Mouse (Mus musculus) 3134 (cell line): Measurements from ENCODE around the gene Tmf1.

Source experiments
- DNase-seq: peaks from one replicate; pipeline ENCODE4 v3.0.0-alpha.2; 2011; ENCODE audit warnings: low spot score; ENCODE audit not compliant: insufficient read length; ENCODE audit errors: extremely low read depth

Gene Tmf1

DNA sequence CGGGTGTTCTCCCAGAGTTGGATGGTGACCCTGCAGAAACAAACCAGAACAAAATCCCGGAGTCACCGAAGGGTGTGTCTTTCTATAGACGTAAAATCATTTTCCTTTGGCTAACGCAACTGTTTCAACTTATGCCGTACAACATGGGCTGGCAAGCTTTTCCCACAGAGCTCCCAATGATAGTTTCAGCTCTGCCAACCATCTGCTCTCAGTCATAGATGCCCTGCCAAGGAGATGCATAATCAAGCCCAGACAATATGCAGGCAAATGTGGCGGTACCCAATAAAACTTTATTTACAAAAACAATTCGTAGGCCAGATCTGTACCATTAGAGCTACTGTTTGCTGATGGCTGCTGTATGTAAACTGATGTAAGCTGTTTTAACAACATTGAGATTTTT is 66.7 kb downstream of the Tmf1 start:
- no peak for DNase-seq

DNA sequence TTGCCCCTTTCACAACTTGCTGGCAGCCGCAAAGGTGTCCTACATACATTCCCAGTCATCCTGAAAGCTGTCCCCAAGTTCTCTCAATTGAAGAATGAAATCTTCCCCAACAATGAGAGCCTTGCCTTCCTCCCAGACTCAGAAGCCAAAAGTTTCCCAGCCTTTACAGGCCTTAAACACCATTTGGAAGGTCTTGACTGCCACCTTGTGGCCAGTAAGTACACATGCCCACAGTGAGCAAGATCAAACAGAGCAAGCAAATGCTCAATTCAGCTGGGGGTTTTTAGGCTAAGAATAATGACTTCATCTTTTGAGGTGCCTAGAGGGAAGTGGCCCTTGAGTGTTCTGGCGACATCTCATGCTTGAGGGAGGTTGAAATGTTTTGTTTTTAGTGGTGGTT is 72.1 kb downstream of the Tmf1 start:
- no peak for DNase-seq

DNA sequence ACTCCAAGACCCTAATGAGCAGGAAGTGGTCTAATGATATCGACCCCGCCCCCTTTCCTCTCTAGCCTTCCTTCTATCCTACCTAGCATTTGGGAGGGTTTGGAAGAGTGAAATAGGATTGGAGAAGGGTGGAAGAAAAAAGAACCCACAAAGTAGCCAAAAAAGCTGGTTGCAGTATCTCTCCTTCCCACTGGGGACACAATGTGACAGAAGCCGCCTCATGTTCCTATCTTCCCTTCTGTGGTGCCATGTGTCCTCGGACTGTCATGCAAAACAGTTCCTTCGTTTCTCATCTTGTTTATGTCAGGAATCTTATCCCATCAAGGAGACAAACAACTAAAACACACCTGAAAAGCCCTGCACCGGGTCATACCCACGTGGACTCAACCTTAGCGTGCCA is 72.8 kb downstream of the Tmf1 start:
- DNase-seq, result no peak

DNA sequence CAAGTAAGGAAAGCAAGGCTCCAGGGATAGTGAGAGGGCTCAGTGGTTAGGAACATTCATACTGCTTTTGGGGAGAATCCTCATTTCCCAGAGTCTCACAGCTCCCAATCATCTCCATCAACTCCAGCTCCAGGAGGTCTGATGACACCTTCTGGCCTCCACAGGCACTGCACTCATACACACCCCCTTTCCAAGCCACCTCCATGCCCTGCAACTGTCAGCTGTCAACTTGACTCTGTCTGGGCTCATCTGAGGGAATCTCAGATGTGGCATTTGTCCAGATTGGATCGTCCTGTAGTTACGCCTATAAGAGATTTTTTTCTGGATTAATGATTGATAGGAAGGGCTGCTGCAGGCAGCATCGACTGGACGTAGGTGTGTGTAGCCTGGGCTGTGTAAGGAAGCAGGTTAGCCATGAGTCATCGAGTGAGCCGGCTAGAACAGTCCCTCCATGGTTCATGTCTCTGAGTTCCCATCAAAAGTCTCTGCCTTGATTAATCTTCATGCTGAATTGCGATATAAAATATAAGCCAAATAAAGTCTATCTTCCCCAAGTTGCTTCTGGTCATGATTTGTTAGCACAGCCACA is 74.6 kb downstream of the Tmf1 start:
- DNase-seq, result no peak
